Mouse (Mus musculus): ENCODE results near the gene Pfdn2.

GRCm38 (mm10) chr1:171328839-171329432 lies 16.5 kb upstream of the Pfdn2 start, which contains the start of gene Dedd:
- TF ChIP-seq FLI1 (IDR thresholded peaks at IDR 0.05; ENCODE audit: low read length) (no peak), GATA1 (IDR thresholded peaks at IDR 0.05; ENCODE audit: borderline replicate concordance, low read length) (no peak)
